Mouse (Mus musculus): ENCODE measurements around the gene Fam213b. TPM values are rescaled to one million over a fixed set of nuclear protein-coding genes. Genes with fewer than 3 reads are reported as not detected.

Gene Fam213b
- 0.48 TPM for polyA plus RNA-seq (2014; fragmentation: Illumina TruSeq; extraction: RNeasy Lipid Tissue Mini Kit (QIAGEN cat#74804); ENCODE audit: low read depth, low replicate concordance)

DNA sequence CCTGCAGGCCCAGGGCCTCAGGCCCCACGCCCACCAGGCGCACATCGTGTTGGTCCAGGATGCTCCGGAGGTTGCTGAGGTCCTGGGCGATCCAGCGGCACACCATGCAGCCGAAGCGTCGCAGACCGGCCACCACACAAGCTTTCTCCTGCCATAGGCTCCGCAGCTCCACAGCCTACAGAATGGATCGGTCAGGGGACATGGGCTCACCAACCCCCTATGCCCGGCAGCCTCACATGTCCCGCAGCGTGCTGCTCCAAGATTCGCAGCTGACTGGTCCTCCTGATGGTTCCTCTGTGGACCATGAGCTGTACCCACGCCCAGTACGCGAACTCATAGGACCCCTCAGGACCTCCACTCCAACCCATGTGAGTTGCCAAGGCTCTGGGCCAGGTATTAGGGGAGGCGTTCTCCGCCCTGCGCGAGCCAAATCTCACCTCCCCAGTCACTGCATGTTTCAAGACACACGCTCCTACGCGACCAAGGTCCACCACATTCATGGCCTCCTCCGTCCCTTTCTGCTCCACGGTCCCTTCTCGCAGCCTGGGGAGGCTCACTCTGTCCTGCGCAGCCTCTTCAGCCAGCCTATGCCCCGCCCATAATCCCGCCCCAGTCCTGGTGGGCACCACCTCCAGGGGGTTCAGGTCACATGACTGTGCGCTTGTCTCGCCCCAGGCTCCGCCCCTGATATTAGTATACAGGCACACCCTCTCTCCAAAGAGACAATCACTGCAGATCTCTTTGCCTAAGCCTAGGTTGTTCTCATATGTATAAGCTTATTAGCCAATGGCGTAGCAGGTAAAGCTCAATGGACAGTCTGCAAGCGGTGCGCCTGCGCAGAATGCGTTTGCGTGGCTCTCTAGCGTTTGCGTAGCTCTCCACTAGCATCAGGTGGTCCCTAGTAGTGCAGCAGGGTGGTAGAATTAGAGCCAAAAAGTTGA lies at the start of gene Fam213b:
Gene Fam213b (minus strand): TSS at position 630 of the 941 bp plus-strand sequence.

DNA sequence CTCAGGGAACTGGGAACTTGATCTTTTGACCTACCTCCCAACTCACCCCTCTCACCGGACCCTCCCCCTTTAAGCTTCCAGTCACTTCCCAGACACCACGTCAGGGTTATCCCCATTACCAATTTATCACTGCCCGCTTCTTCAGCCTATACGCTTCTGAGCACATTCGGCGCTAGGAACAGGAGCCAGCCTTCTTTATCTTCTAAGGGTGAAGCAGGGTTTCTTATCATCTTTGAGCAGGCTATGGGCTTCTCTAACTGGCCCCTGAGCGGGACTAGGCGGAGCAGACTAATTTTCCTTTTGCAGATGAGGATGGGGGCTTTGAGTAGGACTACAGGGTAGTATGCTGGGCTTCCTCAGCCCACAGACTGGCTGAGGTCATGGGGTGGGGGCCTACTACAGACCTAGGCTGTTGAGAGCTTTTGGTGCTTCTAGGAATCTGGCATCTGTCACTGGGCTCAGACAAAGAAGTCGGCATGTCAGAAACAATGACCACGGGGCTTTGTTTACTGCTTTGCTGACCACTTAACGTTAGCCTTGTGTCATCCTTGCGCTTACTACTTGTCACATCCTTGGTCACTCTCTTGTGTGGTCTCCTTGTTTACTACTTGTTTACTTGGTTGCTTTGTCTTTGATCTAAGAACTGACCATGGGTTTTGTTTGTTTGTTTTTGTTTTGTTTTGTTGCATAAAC lies 29.6 kb upstream of the Fam213b start, which contains the start of gene Tnfrsf14:
Gene Tnfrsf14 (minus strand): TSS at position 169 of the 693 bp plus-strand sequence.

DNA sequence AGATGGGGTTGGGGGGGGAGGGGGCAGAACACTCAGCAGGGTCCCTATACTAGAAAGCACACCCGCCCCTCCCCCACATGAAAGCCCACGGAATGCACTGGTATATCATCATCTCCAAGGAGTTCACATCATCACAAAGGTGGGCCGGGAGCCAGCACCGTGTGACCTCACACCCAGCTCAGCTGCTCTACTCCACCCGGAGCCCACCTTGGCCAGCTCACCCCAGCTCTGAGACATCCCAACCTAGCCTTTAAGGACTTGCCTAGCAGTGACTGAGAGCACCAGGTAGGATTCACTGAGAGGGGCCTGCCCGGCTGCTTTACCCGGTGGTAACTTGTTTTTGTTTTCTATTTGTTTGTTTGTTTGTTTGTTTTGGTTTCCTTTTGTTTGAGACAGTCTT lies 29.5 kb downstream of the Fam213b start, which contains the start of gene Mmel1:
Gene Mmel1 (plus strand): TSS at position 146 of the 400 bp plus-strand sequence.

Other genes with a start within 250 kb of the Fam213b start
- not detected for gene Actrt2, start 231.3 kb downstream of the Fam213b start, polyA plus RNA-seq (2014; fragmentation: Illumina TruSeq; extraction: RNeasy Lipid Tissue Mini Kit (QIAGEN cat#74804); ENCODE audit: low read depth, low replicate concordance)
- not detected for gene Ttc34, start 61.7 kb downstream of the Fam213b start, polyA plus RNA-seq (2014; fragmentation: Illumina TruSeq; extraction: RNeasy Lipid Tissue Mini Kit (QIAGEN cat#74804); ENCODE audit: low read depth, low replicate concordance)
- not detected for gene Mmel1, start 29.6 kb downstream of the Fam213b start, polyA plus RNA-seq (2014; fragmentation: Illumina TruSeq; extraction: RNeasy Lipid Tissue Mini Kit (QIAGEN cat#74804); ENCODE audit: low read depth, low replicate concordance)
- not detected for gene Tnfrsf14, start 29.4 kb upstream of the Fam213b start, polyA plus RNA-seq (2014; fragmentation: Illumina TruSeq; extraction: RNeasy Lipid Tissue Mini Kit (QIAGEN cat#74804); ENCODE audit: low read depth, low replicate concordance)
- gene Hes5, start 61.8 kb upstream of the Fam213b start, polyA plus RNA-seq (2014; fragmentation: Illumina TruSeq; extraction: RNeasy Lipid Tissue Mini Kit (QIAGEN cat#74804); ENCODE audit: low read depth, low replicate concordance) = not detected
- 2.6 TPM for gene Pank4, start 65.0 kb upstream of the Fam213b start, polyA plus RNA-seq (2014; fragmentation: Illumina TruSeq; extraction: RNeasy Lipid Tissue Mini Kit (QIAGEN cat#74804); ENCODE audit: low read depth, low replicate concordance)
- gene Plch2, start 157.6 kb upstream of the Fam213b start, polyA plus RNA-seq (2014; fragmentation: Illumina TruSeq; extraction: RNeasy Lipid Tissue Mini Kit (QIAGEN cat#74804); ENCODE audit: low read depth, low replicate concordance) = not detected
- gene Pex10, start 167.9 kb upstream of the Fam213b start, polyA plus RNA-seq (2014; fragmentation: Illumina TruSeq; extraction: RNeasy Lipid Tissue Mini Kit (QIAGEN cat#74804); ENCODE audit: low read depth, low replicate concordance) = 2.8 TPM
- gene Rer1, start 187.2 kb upstream of the Fam213b start, polyA plus RNA-seq (2014; fragmentation: Illumina TruSeq; extraction: RNeasy Lipid Tissue Mini Kit (QIAGEN cat#74804); ENCODE audit: low read depth, low replicate concordance) = 151 TPM
- gene Morn1, start 187.4 kb upstream of the Fam213b start, polyA plus RNA-seq (2014; fragmentation: Illumina TruSeq; extraction: RNeasy Lipid Tissue Mini Kit (QIAGEN cat#74804); ENCODE audit: low read depth, low replicate concordance) = 0.72 TPM